Mouse (Mus musculus) spleen, postnatal 4 days (tissue): ENCODE measurements around the gene Madcam1.

ENCODE experiments used
- DNase-seq, 2 experiments: peaks; one replicate each; pipeline ENCODE4 v3.0.0; 2022; ENCODE audit warnings: low spot score in 2 of 2

Madcam1 gene

DNA sequence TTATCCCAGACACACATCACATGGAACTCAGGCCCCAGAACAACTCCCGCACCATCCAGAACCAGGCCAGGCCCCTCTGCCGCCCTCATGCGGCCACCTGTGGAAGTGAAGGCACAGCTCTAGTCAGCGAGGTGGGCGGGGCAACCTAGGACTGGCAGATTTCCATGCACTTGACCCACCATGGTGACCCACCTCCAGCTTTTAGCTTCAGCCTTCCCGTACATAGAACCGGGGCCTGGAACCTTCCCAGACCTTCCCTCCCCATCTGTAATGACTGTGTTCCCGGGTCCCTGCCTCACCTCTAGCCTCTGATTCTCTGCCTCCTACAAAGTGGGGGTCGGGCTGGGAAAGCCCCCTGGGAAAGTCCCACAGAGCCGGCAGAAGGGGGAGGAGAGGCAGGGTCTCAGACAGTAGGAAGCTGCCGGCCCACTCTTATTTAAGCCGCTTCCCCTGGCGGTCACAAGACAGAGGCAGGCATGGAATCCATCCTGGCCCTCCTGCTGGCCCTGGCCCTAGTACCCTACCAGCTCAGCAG, at the start of gene Madcam1:
Gene Madcam1 (plus strand): TSS at position 429 of the 535 bp plus-strand sequence.
- peak; percentile 73 to 91 for DNase-seq

DNA sequence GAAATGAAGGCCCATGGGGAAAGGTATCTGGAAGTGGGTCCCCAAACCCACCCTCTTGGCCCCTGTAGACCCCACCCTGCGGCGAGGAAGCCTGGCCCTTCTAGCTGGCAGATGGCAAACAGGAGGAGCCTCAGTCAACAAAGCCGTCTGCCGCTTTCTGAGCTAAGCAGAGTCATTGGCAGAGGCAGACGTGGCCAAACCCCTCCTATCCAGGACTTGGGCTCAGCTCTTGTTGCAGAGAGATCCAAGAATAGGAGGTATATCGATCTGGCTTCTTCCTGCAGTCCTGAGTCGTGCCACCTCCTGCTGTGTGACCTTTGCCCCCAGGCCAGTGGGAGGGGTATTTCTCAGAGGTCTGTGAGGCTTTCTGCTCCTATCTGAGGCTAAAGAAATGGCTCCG, 48.5 kb upstream of the Madcam1 start:
- no peak for DNase-seq

DNA sequence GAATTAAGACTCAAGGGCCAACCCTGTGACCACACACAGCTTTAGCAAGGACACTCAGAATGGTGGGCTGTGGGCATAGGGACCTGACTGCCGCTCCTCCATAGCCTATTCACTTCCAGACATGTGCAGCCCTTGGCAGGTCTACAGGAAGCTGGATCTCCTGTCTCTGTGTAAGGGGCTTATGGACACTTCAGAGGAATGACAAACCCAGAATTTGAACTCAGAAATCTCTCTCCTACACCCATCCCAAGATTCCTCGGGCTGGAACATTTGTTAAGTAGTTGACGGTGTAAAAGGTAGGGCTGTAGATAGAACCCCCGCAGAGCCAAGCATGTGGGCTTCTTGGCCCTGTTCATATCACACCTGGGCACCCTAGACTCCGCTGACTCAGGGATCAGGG, 48.0 kb upstream of the Madcam1 start:
- no peak for DNase-seq

DNA sequence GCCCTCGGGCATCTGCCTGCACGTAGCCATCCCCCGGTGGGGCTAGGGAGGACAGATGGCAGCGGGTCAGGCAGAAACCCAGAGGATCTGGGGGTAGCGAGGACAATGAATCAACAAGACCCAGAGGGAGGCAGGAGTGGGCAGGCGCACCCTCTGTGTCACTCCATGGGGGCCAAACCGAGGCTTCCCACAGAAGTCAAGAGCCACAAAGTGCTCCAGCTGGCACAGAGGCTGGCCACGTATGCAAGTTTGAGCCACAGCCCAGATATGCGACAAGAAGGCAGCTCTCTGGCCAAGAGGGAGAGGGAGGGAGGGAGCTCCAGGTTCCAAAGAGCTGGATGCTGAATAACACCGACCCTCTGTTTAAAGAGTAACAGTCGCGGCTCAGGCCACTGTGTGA, 40.4 kb upstream of the Madcam1 start:
- no peak for DNase-seq

DNA sequence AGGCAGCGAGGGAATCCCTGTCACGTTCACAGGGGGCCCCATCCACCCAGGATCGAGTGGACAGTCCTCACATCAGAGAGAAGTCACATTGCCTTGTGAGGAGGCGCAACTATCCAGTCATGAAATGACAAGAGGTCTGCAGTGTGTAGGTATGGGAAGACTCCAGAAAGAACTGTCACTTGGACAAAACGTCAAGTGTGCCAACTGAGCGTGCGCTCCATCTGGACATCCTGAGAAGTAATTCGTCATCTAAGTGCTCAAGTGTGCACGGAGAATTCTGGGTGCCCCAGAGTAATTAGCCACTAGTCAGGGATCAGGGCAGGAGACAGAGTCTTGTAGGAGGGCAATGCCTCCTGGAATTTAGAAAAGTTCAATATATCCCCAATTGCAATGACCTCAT, 39.0 kb upstream of the Madcam1 start:
- DNase-seq, result no peak

DNA sequence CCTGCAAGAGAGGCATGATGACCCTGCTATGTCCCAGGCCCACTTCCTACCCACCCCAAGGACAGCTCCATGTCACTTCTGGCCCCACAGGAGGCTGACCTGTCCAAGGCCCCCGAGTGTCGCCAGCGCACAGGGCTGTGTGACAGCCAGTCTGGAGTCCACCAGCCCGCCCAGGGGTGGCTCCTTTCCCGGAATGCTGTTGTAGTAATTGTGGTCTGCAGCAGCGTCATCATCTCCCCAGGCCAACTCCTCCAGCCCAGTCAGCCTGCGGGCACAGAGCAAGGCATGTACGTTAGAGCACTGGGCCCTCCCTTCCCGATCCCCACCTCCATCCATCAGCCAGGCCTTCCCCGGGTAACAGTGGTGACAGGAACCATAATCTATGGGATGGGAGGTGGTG, 38.2 kb upstream of the Madcam1 start:
- no peak for DNase-seq

DNA sequence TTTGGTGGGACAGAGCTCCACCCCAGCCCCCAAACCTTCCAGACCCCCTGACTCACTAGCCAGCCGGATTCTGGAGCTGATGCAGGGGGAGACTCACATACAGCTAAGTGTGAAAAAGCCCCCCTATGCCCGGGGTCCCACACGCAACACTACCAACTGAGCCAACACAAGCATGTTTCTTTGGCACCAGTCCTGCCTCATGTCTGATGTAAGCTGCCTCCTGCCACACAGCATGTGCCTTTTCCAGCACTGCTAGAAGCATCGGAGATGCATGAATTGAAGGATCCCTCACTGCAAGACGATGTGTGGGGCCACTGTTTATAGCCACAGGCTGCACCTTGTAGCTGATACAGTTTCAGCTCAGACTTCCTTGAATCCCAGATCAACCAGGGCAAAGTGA, 36.0 kb upstream of the Madcam1 start:
- DNase-seq, result no peak

DNA sequence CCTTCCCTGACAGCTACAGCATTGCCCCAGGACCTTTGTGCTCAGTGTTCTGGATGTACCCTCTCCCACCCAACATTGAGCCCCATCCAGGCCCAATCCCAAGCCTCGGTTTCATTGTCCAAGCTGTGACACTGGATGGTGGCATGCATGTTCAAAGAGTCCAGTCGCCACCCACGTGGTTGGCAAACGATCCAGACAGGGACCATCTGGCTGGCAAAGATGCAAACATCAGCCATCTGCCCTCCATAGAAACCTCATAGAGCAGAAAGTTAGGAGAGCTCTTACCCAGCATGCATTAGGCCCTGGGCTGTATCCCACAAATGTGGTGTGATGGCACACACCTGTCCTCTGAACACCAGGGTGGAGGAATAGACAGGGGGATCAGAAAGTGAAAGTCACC, 32.9 kb upstream of the Madcam1 start:
- no peak for DNase-seq

DNA sequence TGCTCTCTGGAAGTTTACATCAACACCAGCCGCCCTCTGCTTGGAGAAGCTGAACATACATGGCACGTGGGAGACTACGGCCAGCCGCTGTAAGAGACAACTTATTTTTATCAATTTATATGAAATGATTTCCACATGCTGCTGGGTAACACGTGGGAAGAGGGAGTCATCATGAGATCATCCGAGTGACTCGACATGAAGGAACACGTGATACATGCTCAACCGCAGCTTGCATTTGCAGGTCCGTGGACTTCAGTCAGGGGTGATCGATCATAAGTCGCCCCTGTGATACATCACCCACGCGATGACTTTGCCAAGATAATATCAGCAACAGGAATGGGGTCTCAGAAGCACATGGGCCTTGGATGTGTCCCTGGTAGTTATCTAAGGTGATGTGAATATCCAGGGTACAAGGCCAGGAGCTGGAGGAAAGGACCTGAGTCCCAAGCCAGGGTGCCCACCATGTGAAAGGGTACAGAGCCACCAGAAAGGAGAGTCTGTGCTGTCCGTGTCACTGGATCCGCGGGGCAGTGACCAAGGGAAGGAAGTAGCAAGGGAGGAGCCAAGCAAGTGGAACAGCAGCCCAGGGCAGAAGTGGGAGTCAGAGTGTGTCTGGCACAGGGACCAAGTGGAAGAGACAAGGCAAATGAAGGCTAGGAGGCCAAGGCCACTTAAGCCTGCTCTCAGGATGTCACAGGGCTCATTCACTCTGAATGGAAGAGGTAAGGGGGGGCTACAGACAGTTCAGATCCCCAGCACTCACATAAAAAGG, 31.2 kb upstream of the Madcam1 start:
- no peak for DNase-seq

DNA sequence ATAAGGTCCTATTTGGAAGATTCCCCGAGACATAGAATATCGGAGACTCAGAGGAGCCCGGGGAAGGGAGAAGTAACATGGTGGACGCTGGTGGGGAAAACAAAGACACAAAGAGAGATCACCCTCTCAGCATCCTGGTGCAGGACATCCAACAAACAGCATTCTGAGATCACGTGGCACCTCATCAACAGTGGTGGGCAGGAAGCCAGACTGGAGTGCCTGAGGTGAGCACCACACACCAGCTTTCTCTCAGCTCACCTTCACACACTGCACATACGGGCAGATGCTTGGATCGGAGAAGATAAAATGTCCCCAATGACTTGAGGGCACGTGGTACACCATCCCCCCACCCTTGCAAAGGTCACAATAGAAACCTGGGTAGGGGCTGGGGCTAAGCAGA, 28.1 kb upstream of the Madcam1 start:
- DNase-seq, result no peak

DNA sequence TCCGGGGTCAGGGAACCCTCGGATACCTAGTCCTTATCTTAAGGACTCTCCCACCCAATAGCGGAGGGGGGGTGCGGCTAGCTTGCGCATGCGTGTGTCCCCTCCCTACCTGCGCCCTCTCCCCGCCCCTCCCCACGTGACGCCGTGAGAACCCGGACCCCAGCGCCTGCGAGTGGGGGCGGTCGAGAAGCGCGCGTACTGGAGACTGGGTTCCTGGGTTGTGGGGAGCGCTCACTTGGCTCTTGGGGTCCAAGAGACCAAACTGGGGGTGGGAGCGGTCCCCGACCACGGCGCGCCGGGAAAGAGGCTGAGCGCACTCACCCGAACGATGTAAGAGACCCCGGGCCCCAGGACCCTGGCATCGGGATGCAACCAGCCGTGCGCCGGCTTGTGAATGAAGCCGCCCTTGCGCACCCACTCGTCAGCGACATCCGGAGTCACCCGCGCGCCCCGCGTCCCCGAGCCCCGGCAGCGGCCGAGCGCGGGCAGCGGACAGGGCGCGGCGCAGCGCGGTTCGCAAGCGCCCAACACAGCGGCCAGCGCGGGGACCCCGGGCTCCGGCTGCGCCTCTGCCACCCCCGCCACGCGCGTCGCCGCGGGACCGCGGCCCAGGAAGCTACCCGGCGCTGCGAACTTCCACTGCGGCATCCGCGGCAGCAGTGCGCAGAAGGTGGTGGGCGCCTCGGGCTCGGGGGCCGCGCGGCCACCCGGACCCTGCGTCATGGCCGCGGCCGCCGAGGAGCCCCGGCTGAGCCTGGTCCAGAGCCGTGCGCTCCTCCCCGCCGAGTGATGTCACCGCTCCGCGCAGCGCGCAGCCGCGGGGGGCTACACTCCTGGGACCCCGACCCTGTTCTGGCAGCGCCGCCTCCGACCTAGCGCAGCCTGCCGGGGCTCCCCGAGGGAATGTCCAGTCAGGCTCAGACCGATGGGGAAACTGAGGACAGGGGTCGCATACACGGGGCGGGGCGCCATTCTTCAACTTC, 26.9 kb upstream of the Madcam1 start, which contains the start of gene Shc2:
Gene Shc2 (minus strand): TSS at position 791 of the 983 bp plus-strand sequence.
- DNase-seq, result no peak

DNA sequence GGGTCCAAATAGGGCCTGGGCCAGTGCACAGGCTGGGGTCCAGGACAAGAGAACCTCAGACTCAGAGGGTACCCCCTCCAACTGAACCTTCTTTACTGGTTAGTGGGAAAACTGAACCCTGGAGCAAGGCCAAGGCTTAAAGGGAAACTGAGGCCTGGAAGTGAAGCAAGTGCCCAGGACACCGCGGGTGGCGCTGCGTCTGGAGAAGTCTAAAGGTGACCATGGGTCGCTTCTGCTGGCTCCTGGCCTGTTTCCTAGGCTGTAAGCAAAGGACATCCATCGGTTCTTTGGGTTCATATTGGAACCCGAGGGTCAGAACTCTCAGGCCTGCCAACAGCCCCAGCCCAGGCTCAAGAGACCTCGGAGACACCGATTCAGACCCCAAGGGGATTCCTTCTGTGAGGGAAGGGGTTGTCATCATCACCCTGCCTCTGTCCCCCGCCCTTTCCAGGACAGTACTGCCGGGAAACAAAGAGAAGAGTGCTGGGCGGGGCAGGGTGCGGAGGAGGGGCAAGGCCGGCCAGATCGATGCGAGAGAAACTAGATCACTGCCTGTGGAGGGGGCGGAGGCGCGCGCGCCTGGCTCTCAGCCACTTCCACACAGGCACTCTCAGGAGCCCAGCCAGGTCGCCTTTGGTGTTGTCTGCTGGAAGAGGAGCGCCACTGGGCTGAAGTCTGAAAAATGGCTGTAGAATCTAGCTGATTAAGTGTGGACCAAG, 25.7 kb upstream of the Madcam1 start:
- no peak for DNase-seq

DNA sequence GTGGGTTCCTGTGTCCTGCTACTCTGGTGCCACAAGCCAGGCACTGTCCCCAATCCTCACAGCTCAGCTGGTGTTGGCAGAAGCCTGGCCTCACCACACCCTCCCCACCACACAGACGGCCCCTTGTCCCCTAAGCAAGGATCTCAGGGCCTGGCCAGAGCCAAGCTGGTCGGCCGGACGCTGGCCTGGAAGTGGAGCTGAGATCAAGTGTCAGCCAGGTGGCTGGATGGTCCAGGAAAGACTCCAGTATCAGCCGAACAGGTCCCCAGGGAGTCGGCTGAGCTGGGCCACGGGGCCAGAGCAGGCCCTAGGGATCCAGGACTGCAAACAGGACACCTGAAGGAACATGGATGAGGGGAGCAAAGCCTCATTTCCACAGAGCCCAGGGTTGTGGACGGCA, 18.6 kb upstream of the Madcam1 start, which contains the start of gene Odf3l2:
Gene Odf3l2 (minus strand): TSS at position 28 of the 400 bp plus-strand sequence.
- no peak for DNase-seq

DNA sequence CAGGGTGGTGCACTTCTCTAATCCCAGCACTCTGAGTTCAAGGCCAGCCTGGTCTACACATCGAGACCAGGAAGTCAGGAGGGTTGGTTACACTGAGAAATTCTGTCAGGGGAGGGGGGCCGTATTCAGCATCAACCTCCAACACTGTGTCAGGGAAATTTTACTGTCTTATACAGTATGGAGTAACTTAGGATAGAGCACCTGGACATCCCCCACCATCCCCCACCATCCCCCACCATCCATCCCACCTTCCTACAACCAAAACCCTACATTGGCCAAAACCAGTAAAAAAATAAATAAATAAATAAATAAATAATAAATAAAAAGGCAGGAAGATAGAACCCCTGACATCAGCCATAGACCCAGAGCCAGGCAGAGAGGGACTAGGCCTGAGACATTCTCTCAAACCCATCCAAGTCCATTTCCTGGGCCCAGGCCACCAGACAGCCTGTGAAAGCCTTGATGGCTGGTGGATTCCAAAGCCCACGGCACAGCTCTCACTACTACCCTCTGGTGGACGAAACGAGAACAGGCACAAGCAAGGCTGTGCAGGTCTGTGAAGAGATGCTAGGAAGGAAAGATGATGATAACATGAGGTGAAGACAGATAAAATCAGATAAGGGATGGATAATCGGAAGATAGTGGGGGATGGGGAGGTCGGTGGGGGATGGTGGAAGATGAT, 15.1 kb upstream of the Madcam1 start:
- DNase-seq, result peak; percentile 59 to 82

DNA sequence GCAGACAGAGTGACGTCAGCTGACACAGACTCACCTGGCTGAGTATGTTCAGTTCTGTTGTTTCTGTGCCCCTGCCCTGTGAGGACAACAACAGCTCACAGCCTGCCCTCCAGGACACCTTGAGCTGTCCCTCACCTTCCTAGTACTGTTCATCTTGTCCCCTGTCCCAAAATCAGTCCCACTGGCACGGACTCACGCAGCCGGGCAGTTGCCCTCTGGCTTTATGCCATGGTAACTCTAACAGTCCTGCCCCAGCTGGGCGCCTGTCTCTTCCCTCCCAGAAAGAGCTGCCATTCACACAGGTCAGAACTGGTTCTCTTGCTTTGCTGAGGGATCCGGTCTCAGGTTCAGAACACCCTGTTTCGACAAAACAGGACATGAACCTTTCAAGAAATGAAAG, 11.6 kb upstream of the Madcam1 start:
- no peak for DNase-seq

DNA sequence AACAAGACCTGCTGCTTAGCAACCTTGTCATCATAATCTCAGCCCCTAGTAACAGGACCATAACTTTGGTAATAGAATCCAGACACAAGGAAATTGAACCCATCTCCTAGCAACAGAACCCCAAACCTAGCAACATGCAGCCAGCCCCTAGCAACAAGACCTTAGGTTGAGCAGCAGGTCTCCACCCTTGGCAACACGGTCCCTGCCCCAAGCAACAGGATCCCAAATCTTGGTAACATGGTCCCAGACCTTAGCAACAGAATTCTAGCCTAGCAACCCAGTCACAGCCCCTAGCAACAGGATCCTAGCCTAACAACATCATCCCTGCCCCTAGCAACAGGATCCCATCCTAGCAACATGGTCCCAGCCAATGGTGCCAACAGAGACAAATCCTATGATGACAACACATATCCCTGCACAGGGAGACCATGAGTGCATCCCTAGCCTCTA, 9.4 kb upstream of the Madcam1 start:
- no peak for DNase-seq

DNA sequence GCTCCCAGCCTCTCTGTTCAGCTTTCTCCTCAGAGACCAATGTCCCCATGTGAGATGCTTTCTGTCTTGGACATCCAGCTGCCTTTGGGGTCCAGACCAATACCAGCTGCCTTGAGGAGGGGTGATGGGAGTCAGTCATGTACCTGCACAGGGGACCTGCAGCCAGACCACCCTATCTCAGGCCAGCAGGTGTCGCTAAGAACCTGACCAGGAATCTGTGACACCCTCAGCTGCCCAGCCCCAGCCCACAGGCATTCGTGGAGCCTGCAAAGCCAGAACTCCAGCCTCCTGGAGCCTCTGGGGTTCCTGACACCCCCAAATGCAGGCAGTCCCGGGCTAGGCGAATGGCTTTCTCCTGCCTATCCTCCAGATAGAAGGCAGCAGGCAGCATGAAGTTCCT, 5.5 kb upstream of the Madcam1 start:
- DNase-seq, result peak in 1 of 2 experiments; percentile 71

DNA sequence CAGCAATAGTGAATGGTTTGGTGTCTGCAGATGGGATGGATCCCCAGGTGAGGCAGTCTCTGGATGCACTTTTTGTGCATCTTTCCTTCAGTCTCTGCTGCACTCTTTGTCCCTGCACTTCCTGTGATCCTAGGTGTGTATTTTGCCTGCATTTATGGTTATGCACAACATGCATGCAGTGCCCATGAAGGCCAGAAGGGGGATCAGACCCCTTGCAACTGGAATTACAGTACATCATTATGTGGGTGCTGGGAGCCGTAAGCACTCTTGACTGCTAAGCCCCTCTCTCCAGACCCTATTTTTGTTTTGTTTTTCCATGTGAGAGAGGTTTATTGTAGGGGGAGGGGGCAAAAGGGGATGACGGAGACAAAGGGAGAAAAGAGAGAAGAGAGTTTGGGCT, 4.1 kb upstream of the Madcam1 start:
- DNase-seq, result no peak

DNA sequence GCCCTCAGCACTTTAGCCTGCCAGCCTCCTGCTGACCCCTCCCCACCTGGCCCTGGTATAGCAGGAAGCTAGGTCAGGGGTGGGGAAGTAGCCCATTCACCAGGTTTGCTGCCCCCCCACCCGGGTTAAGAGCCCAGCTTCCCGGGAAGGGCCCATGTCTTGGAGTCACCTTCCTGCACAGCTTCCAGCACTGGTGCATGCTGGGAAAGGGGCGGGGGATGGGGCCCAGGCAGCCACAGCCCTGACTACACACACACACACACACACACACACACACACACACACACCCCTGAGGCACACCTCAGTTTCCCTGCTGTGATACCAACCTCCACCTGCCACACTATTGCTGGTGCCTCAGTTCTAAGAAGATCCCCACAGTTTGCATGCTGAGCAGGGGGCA, 2.5 kb upstream of the Madcam1 start:
- no peak for DNase-seq

DNA sequence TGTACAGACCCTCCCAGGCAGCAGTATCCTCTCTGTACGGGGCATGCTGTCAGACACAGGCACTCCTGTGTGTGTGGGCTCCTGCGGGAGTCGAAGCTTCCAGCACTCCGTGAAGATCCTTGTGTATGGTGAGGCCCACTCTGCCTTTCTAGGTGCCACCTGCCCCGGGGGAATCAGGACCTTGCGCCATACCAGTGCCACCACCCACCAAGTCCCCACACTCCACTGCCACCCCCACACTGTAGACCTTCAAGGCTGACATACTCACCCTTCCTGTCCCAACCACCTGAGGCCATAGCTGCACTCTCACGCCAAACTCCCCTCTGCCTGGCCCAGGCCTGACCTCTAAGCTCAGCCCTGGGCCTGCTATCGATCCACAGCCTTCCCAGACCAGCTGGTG, 692 bp downstream of the Madcam1 start:
- DNase-seq, result no peak

DNA sequence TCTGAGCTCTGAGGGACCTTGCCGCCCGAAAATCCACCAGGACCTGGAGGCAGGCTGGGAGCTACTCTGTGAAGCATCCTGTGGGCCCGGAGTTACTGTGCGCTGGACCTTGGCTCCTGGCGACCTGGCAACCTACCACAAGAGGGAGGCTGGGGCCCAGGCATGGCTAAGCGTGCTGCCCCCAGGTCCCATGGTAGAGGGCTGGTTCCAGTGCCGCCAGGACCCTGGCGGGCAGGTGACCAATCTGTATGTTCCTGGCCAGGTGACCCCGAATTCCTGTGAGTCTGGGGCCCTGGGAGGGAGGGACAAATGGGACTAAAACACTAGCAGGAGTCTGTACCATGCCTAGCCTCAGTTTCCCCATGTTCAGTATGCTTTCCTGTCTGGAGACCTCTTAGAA, 2.1 kb downstream of the Madcam1 start:
- DNase-seq, result no peak
